In the genomic region with DNA sequence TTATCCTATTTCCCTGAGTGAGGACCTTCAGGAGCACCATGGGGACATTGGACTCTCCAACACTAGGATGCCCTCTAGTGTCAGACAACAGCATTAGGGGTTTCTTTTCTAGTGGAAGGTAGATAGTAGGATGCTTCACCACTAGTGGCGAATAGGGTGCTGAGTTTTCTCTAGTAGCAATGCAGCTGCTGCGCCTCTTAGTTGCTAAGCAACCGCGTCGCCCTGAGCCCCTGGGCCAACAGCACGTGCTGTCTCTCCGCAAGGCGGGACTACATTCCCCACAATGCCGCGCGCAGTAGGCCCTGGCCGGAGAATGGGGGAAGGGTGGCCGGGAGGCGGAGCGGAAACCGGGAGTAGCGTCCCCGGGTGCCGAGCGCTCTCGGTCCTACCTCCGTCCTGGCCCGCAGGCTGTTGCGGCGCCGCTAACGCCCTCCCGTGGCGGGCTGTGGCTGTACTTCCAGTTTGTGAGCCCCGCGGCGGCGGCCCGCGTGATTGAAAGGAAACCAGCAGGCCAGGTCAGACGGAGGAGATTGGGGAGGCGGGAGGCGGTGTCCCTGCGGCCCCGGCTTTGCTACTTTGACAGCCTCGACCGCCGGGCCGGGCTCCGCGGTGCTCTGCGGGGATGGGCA, we compare ENCODE assay signal across 8 mouse cellular contexts. TPM values are rescaled to one million over a fixed set of nuclear protein-coding genes. Genes with fewer than 3 reads are reported as not detected.
A peak's percentile ranks its signal among the peaks of the same experiment; 100 is the strongest.
DNase-seq lines count a peak whose midpoint lies in the region; ATAC-seq and TF ChIP-seq lines count a peak whose summit lies in the region.

TSS of gene Ccdc126 (plus strand) at position 309 of the 629 bp plus-strand sequence.

- H3K4me3 ChIP-seq in ES-E14 (ENCODE audit: insufficient read depth in 1 of 2, low read depth in 1 of 2, low read length in 2 of 2, poor library complexity in 1 of 2, severe bottlenecking in 1 of 2), result peak within 1 kb of the TSS; percentile 74 to 75
- H3K4me3 ChIP-seq in forebrain, embryonic 15.5 days, result peak within 1 kb of the TSS; percentile 55
- H3K4me3 ChIP-seq in lung, adult 2 months (replicated peaks; ENCODE audit: extremely low read depth, low read depth, low read length), result peak within 1 kb of the TSS; percentile 67

- peak within 1 kb of the TSS; percentile 51 for H3K27ac ChIP-seq in ES-E14 (ENCODE audit: insufficient read depth, low read depth, low read length, poor library complexity, severe bottlenecking)
- peak within 1 kb of the TSS; percentile 76 for H3K27ac ChIP-seq in forebrain, embryonic 15.5 days (replicated peaks)

- peaks cover 4 to 6% of the 10 kb centered on the region in 2 experiments; a peak in 1 of 4 replicates for H3K4me1 ChIP-seq in ES-E14 (ENCODE audit: control insufficient read depth in 2 of 2, insufficient read depth in 2 of 2, low read length in 2 of 2, poor library complexity in 1 of 2)
- H3K4me1 ChIP-seq in forebrain, embryonic 15.5 days, result peaks cover 5% of the 10 kb centered on the region
- H3K4me1 ChIP-seq in lung, adult 2 months (ENCODE audit: control insufficient read depth, insufficient read depth, low read length), result no peaks in the 10 kb centered on the region; the same call in 1 of the 2 replicates

- peak; percentile 23; the same call in 1 of the 2 replicates for TF ChIP-seq CTCF in lung, adult 2 months (IDR thresholded peaks at IDR 0.05; ENCODE audit: insufficient read depth, low read length)

- in situ Hi-C loops in ES-E14 (cut with MboI; ENCODE audit: low sequenced_read_pairs in 2 of 2, unreplicated experiment in 2 of 2), result no loop called here

- H3K36me3 ChIP-seq in ES-E14 (ENCODE audit: control insufficient read depth, insufficient read depth, low read length, poor library complexity, severe bottlenecking), result no peaks in the 10 kb centered on the region
- H3K36me3 ChIP-seq in forebrain, embryonic 15.5 days, result no peaks in the 10 kb centered on the region

- peak; percentile 97 for DNase-seq in ES-E14 (ENCODE audit: low read depth, low spot score)
- DNase-seq in cerebellum, adult 11-12 months, result peak; percentile 97
- peak; percentile 96 for DNase-seq in heart, postnatal 25 days (ENCODE audit: low spot score)
- DNase-seq in layer of hippocampus, adult 18-20 months (ENCODE audit: low spot score in 2 of 2), result peak; percentile 98
- DNase-seq in lung, adult 2 months, result peak; percentile 97
- peak; percentile 99 for DNase-seq in thymus, adult 18-20 months

- no peaks in the 10 kb centered on the region for H3K27me3 ChIP-seq in forebrain, embryonic 15.5 days

- peak within 1 kb of the TSS; percentile 63 for H3K9ac ChIP-seq in ES-E14 (ENCODE audit: insufficient read depth, low read depth, low read length, poor library complexity, severe bottlenecking)
- H3K9ac ChIP-seq in forebrain, embryonic 15.5 days (replicated peaks), result peak within 1 kb of the TSS; percentile 64

- ATAC-seq in forebrain, embryonic 15.5 days (replicated peaks), result peak; percentile 100
- peak; percentile 99 for ATAC-seq in neutrophil, adult 5-6 weeks (ENCODE audit: extremely low read depth, insufficient number of reproducible peaks, low FRiP score, poor library complexity, severe bottlenecking)

- peak; percentile 52; the same call in 1 of the 2 replicates for TF ChIP-seq POLR2A in lung, adult 2 months (IDR thresholded peaks at IDR 0.05; ENCODE audit: borderline replicate concordance, extremely low read depth, low read depth, low read length)

- WGBS in forebrain, embryonic 15.5 days, result 0% methylated on average over 47 of the region's 47 CpGs
- WGBS in lung, adult 2 months, result under 1% methylated on average over 47 of the region's 47 CpGs

- intact Hi-C loops in heart, postnatal 25 days (cut with DNase I), result loop anchor here (1.0 to 5.0 kb wide), 2 partner anchors 52 to 92 kb away; no protein-coding TSS in a partner anchor

- H3K4me2 ChIP-seq in forebrain, embryonic 15.5 days (replicated peaks), result peak within 1 kb of the TSS; percentile 61

- no peaks in the 10 kb centered on the region for H3K9me3 ChIP-seq in ES-E14 (ENCODE audit: control insufficient read depth, insufficient read depth, low read depth, low read length)
- H3K9me3 ChIP-seq in forebrain, embryonic 15.5 days, result no peaks in the 10 kb centered on the region

TF ChIP-seq in ES-E14, 5 proteins besides CTCF, POLR2A, EP300 and RAD21:
- TF ChIP-seq ZNF384 (IDR thresholded peaks at IDR 0.05; ENCODE audit: low read depth, low read length) (no peak), HCFC1 (IDR thresholded peaks at IDR 0.05; ENCODE audit: borderline replicate concordance, insufficient read depth, low read length) (peak; percentile 98), CHD2 (IDR thresholded peaks at IDR 0.05; ENCODE audit: low read depth, low read length) (peak; percentile 75), MAFK (IDR thresholded peaks at IDR 0.05; ENCODE audit: insufficient read depth, low read depth, low read length) (no peak), ZC3H11A (IDR thresholded peaks at IDR 0.05; ENCODE audit: borderline replicate concordance, low read depth, low read length) (no peak; the same call in 1 of the 2 replicates)

RNA-seq across cellular contexts. Expression of gene Ccdc126, which starts in this region (rescaled TPM):
- total RNA-seq in ES-E14 (2012; rRNA removed), result 8.4 and 8.7 TPM in 2 replicates
- 8.7 and 10.5 TPM in 2 replicates for polyA plus RNA-seq in forebrain, embryonic 15.5 days (2015; fragmentation: Nextera tagmentation; extraction: Ambion mirVana)
- 1 to 10 TPM; 4.2 to 4.5 TPM for total RNA-seq in heart, postnatal 25 days (2021)
- 10 to 100 TPM; 10.7 to 12.0 TPM for total RNA-seq in layer of hippocampus, adult 18-20 months (2021)
- 5.0 and 5.7 TPM in 2 replicates for polyA plus RNA-seq in lung, adult 2 months (2012; rRNA removed)
- 22.1 and 24.9 TPM in 2 replicates for total RNA-seq in neutrophil, adult 5-6 weeks (2017)

Comparison
In these comparisons a context has a peak if more than half of its experiments do, and no peak if none do; other contexts are left out.
1. Peak in every context shown above with its lines: DNase-seq, ATAC-seq, H3K4me3 ChIP-seq and H3K27ac ChIP-seq.